In the genomic region with DNA sequence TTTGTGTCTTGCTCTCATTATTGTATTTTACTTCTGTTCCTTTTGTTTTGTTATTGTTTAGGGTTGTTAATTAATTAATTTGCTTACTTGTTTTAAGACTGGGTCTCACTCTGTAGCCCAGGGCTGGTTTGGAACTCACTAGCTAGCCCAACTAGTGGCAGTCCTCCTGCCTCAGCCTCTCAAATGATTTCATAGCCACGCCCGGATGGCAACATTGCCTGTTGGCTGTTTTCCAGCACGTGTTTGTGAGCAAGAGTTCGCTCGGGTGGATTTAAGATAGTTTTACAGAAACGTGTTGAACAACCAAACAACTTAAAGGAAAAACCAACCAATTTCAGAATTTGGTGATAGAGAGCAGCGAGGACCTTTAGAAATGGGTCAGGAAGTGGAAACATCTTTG, we compare ENCODE assay signal across 8 mouse cellular contexts. TPM values are rescaled to one million over a fixed set of nuclear protein-coding genes. Genes with fewer than 3 reads are reported as not detected.
DNase-seq lines count a peak whose midpoint lies in the region; ATAC-seq lines count a peak whose summit lies in the region.

No protein-coding gene starts in this region.

- H3K4me2 ChIP-seq in forebrain, embryonic 16.5 days (ENCODE audit: low read length) = peak overlapping the region; percentile 93

- H3K4me3 ChIP-seq in forebrain, embryonic 16.5 days (replicated peaks; ENCODE audit: low read length) = peak overlapping the region; percentile 82

- peaks cover 12% of the 10 kb centered on the region for H3K4me1 ChIP-seq in forebrain, embryonic 16.5 days (replicated peaks; ENCODE audit: control insufficient read depth, insufficient read depth, low read length)

- peak; percentile 12 for DNase-seq in heart, adult 8-10 months (ENCODE audit: low spot score)
- no peak for DNase-seq in heart, postnatal 25 days (ENCODE audit: low spot score)
- peak; percentile 56 for DNase-seq in NIH3T3 (ENCODE audit: low read depth)
- DNase-seq in lung, postnatal 10 days = peak; percentile 26
- no peak for DNase-seq in spleen, adult 18-20 months
- DNase-seq in embryo, embryonic 10.5 days (ENCODE audit: low spot score) = no peak
- no peak for DNase-seq in gastrocnemius, adult 18-20 months (ENCODE audit: low spot score)

- WGBS in forebrain, embryonic 16.5 days = 72% methylated on average over 7 of the region's 7 CpGs

- no peaks in the 10 kb centered on the region for H3K9me3 ChIP-seq in forebrain, embryonic 16.5 days (ENCODE audit: control insufficient read depth, low read length)

- no peak overlapping the region for H3K9ac ChIP-seq in forebrain, embryonic 16.5 days (replicated peaks; ENCODE audit: low read depth, low read length)

- no peak for ATAC-seq in forebrain, embryonic 16.5 days

- intact Hi-C loops in heart, postnatal 25 days (cut with DNase I) = loop anchor here (5.0 kb wide), 2 partner anchors 65 to 180 kb away; no protein-coding TSS in a partner anchor

- H3K27me3 ChIP-seq in forebrain, embryonic 16.5 days (replicated peaks; ENCODE audit: control insufficient read depth, insufficient read depth, low read length) = no peaks in the 10 kb centered on the region

- no peak overlapping the region for H3K27ac ChIP-seq in forebrain, embryonic 16.5 days (ENCODE audit: low read length)

- H3K36me3 ChIP-seq in forebrain, embryonic 16.5 days (ENCODE audit: control insufficient read depth, insufficient read depth) = no peaks in the 10 kb centered on the region

RNA-seq across cellular contexts. Expression of a gene that starts 1.3 kb away (rescaled TPM):
- total RNA-seq in heart, adult 8-10 months (2022) = 10 to 100 TPM; 18.1 to 24.4 (median 23.3) TPM
- 10 to 100 TPM; 23.7 to 25.3 TPM for total RNA-seq in heart, postnatal 25 days (2021)
- polyA plus RNA-seq in forebrain, embryonic 16.5 days (2015; fragmentation: Nextera tagmentation; extraction: Ambion mirVana) = 25.7 and 28.1 TPM in 2 replicates
- 10 to 100 TPM in 1 of 2 experiments, 1 to 10 TPM in 1; 7.2 to 13.8 TPM for total RNA-seq in gastrocnemius, adult 18-20 months (2021)

Comparison
In these comparisons a context has a peak if more than half of its experiments do, and no peak if none do; other contexts are left out.
1. DNase-seq: peak in heart, adult 8-10 months (single experiment), NIH3T3 (single experiment) and lung, postnatal 10 days (single experiment); none in heart, postnatal 25 days (single experiment), spleen, adult 18-20 months (0 of 2), embryo, embryonic 10.5 days (single experiment) and gastrocnemius, adult 18-20 months (single experiment).